Mouse (Mus musculus): ENCODE measurements around the gene C730034F03Rik.

The C730034F03Rik gene

GRCm38 (mm10) chr15:89431806-89432205, 2.4 kb downstream of the C730034F03Rik start:
- no peak for DNase-seq (ENCODE audit: low read depth, low spot score)

DNA sequence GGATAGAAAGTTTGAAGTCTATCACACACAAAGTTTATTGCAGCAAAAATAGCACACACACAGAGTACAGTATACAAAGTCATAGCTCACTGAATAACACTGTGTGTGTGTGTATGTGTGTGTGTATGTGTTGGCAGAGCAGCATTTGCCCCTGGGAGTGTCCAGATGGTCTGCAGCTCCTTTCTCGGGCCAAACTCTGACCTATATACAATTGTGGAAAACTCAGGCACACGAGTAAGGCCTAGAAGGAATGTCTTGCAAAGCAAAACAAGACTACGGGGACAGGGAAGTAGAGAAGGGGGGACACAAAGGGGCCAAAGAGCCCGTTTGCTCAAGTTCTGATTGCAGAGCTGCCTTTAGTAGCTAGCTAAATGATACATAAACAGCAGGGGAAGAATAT, 3.6 kb downstream of the C730034F03Rik start:
- DNase-seq (ENCODE audit: low read depth, low spot score), result no peak

DNA sequence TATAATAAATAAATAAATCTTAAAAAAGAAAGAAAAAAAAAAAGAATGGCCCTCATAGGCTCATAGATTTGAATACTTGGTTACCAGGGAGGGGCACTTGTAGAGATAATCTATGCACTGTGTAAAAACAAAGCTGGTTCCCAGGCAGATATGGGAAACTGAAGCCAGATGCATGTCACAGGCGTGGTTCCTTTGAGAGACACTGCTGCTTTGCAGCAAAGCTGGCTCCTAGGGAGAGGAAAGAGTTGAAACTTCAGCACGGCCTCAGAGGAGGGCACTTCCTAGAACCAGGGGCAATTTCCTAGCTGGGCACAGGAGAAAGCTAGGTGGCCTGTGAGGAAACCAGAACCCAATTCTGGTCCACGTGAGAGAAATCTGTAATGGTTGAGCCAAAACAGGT, 4.7 kb downstream of the C730034F03Rik start:
- DNase-seq (ENCODE audit: low read depth, low spot score), result no peak

GRCm38 (mm10) chr15:89435878-89436277, 6.5 kb downstream of the C730034F03Rik start:
- no peak for DNase-seq (ENCODE audit: low read depth, low spot score)

GRCm38 (mm10) chr15:89442486-89443070, 13.2 kb downstream of the C730034F03Rik start:
- no peak for DNase-seq (ENCODE audit: low read depth, low spot score)

DNA sequence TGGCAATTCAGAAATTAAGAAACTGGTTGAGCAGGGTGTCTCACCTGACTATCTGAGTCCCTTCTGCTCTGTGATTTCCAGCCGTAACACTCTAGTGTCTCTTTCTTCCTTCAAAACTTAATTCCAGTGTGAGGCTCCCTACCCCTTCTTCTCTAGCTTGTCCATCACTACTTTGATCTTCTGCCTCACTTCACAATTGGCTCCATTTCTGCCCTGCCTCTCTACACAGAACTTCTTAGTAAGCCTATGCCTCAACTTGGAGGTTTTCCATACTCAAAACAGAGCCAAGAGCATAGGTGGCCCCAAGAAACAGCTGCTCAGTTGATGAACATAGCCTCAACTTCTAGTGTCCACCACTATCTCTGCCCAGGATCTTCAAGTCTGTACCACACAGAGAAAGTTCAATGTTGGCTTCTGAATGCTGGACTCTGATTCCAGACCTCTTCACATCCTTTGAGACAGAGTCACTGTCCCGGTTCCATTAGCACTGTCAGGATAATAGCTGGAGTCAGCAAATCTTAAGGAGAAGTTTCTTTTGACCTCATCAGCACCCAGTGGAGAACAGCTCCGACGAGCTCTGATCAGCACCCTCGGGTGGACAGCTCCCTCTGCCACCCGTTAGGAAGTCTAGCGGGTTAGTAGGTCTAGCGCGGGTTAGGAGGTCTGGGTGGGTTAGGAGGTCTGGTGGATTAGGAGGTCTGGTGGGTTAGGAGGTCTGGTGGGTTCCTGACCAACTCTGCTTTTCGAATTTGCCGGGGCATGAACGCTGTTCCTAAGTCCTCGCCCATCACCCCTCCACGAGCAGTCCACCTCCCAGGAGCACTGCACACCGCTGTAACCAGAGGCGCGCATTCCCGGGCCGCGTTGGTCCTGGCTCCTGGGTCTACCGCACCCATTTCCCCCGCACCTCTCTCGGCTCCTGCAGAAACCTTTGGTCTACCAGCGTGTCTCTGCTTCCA, 23.8 kb downstream of the C730034F03Rik start:
- no peak for DNase-seq (ENCODE audit: low read depth, low spot score)

GRCm38 (mm10) chr15:89453865-89454478, 24.6 kb downstream of the C730034F03Rik start, which contains the start of gene Mapk8ip2:
Mapk8ip2 (plus strand) TSS chr15:89453913.
- DNase-seq (ENCODE audit: low read depth, low spot score), result no peak

DNA sequence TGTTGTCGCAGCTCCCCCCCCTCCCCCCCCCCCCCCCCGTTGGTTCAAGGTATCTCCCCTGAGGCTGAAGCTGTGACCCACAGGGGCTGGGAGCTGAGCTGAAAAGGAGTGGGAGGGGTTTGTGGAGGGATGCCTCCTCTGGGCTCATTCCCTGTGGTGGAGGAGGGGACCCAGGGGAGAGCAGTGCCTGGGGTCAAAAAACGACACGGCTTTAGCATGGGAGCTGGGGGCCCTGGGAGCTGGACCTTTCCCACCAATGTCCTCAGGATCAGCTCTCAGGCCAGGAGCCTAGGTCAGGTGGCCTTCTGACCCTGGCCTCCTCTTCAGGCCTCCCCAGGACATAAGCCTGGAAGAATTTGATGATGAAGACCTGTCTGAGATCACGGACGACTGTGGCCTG, 25.5 kb downstream of the C730034F03Rik start:
- no peak for DNase-seq (ENCODE audit: low read depth, low spot score)

GRCm38 (mm10) chr15:89455642-89456041, 26.3 kb downstream of the C730034F03Rik start:
- DNase-seq (ENCODE audit: low read depth, low spot score), result no peak

- no peak for DNase-seq (ENCODE audit: low read depth, low spot score)
Observed at GRCm38 (mm10) chr15:89458942-89459341, 29.6 kb downstream of the C730034F03Rik start.

GRCm38 (mm10) chr15:89459821-89460220, 30.4 kb downstream of the C730034F03Rik start:
- DNase-seq (ENCODE audit: low read depth, low spot score), result no peak

DNA sequence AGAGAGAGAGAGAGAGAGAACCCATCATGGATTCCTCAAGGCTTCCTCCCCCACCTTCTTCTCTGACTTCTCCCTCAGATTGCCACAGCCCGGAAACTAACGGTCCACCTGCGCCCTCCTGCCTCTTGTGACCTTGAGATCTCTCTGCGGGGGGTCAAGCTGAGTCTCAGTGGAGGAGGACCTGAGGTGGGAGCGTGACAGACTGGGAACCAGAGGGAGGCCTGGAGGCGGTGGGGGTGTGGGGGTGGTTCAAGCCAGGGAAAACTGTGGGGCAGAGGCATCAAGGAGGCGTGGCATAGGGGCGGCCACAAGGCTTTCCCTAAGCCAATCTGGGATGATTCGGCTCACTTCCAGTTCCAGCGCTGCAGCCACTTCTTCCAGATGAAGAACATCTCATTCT, 30.9 kb downstream of the C730034F03Rik start:
- no peak for DNase-seq (ENCODE audit: low read depth, low spot score)

- DNase-seq (ENCODE audit: low read depth, low spot score), result no peak
Observed at GRCm38 (mm10) chr15:89461321-89461720, 31.9 kb downstream of the C730034F03Rik start.

- DNase-seq (ENCODE audit: low read depth, low spot score), result no peak
Observed at GRCm38 (mm10) chr15:89462176-89462575, 32.8 kb downstream of the C730034F03Rik start.

- no peak for DNase-seq (ENCODE audit: low read depth, low spot score)
Observed at GRCm38 (mm10) chr15:89463334-89464235, 34.2 kb downstream of the C730034F03Rik start.

- DNase-seq (ENCODE audit: low read depth, low spot score), result no peak
Observed at GRCm38 (mm10) chr15:89465052-89465451, 35.7 kb downstream of the C730034F03Rik start.

- DNase-seq (ENCODE audit: low read depth, low spot score), result no peak
Observed at GRCm38 (mm10) chr15:89468577-89468976, 39.2 kb downstream of the C730034F03Rik start.

- DNase-seq (ENCODE audit: low read depth, low spot score), result no peak
Observed at GRCm38 (mm10) chr15:89471476-89471875, 42.1 kb downstream of the C730034F03Rik start.

GRCm38 (mm10) chr15:89473370-89473769, 44.0 kb downstream of the C730034F03Rik start:
- no peak for DNase-seq (ENCODE audit: low read depth, low spot score)

DNA sequence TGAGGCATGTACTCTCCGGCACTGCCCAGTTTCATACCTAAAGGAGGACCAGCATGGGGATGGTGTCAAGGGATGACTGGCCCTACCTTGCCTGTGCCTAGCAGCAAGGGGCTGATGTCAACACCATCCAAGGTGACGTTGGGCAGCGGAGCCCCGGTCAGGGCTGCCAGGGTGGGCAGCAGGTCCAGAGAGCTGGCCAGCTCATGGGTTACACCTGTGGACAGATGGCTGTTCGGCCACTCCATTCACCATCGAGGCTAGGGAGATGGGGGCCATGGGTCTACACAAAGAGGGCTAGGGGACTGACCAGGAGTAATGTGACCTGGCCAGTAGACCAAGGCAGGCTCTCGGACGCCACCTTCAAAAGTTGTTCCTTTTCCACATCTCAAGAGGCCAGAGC, 44.5 kb downstream of the C730034F03Rik start:
- no peak for DNase-seq (ENCODE audit: low read depth, low spot score)

DNA sequence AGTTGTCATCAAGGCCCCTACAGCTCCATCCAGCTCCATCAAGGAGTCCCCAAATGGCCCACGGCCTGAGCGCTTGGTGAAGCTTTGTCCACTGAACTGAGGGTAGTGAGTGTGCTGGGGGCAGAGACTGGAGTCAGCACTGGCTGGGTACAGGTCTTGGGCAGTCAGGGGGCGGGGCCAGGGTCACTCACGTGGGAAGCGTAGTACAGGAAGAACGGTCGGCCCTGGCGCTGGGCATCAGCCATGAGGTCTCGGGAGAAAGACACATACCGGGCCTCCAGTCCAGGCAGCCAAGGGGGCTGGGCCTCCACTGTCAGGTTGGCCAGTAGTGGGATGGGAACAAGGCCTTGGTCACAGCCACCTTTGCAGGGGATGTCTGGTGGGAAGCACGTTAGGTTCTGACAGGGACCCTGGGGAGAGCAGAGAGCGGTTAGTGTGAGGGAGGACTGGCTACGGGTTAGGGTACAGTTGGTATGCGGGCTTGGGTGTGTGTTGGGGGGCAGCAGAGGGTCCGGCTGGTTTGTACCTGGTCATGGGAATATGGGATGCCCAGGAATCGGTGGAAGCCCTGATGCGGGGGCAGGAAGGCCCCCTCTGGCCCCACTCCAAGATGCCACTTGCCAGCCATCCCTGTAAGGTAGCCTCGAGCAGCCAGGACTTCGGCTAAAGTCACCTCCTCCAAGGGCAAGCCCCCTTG, 45.4 kb downstream of the C730034F03Rik start:
- DNase-seq (ENCODE audit: low read depth, low spot score), result no peak
